Comparison of ENCODE assay signal across 21 mouse cellular contexts in the genomic region with DNA sequence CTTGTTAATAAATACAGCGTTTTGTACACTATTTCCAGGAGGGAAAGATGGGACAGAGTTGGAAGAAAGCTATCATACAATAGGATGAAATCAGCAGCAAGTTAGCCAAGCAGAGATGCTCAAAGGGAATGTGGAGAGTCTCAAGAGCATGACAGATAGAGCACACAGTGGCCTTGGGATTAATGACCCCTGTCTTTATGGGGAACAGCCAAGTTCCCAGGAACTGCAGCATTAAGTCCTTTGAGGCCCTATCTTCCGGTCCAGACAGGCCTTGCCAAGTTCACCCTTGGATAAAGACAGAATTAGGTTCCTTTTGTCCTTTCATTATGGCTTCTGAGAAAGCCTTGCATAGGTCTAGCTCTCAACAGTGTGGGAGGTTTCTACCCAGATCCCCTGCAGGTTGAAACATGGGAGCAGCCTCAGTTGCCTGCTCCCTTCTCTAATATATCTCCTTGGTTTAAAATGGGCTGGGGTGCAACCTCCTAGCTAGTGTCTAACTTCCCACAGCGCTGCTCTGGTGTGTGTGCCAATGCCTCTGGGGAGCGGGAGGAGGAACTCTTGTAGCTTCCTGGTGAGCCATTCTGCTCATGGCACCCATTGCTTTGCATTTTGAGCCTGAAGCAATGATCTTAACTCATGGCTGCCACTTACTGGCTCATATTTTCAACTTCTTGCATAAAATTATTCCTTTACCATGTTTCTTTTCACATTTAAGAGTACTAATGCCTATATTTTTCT. TPM values are rescaled to one million over a fixed set of nuclear protein-coding genes. Genes with fewer than 3 reads are reported as not detected.
A peak's percentile ranks its signal among the peaks of the same experiment; 100 is the strongest.
DNase-seq lines count a peak whose midpoint lies in the region; ATAC-seq lines count a peak whose summit lies in the region.
"Had no signal": no experiment of that assay in that cellular context is flagged by ENCODE, and none has a peak within 500 bp of the region (broad histone marks: within the 10 kb centered on the region; RNA-seq: fewer than 3 reads in every experiment).

No protein-coding gene starts in this region.

- H3K9ac ChIP-seq in kidney, embryonic 16.5 days (replicated peaks; ENCODE audit: low read length): no peak overlapping the region
- H3K9ac ChIP-seq: hindbrain, embryonic 15.5 days had no signal

- H3K4me1 ChIP-seq in kidney, embryonic 16.5 days (ENCODE audit: insufficient read depth, low read length): no peaks in the 10 kb centered on the region
- H3K4me1 ChIP-seq in forebrain, embryonic 10.5 days: no peaks in the 10 kb centered on the region
- H3K4me1 ChIP-seq: embryonic facial prominence, embryonic 10.5 days; hindbrain, embryonic 15.5 days had no signal

- 74% methylated on average over 4 of the region's 4 CpGs for WGBS in kidney, embryonic 16.5 days
- WGBS in forebrain, embryonic 10.5 days: 87% methylated on average over 4 of the region's 4 CpGs

- no peak overlapping the region for H3K4me2 ChIP-seq in kidney, embryonic 16.5 days (replicated peaks; ENCODE audit: low read depth, low read length)
- H3K4me2 ChIP-seq: heart, embryonic 11.5 days; hindbrain, embryonic 15.5 days had no signal

- H3K27me3 ChIP-seq in kidney, embryonic 16.5 days (ENCODE audit: insufficient read depth, low read length): no peaks in the 10 kb centered on the region
- H3K27me3 ChIP-seq in forebrain, embryonic 10.5 days (ENCODE audit: poor library complexity, severe bottlenecking): no peaks in the 10 kb centered on the region
- H3K27me3 ChIP-seq: hindbrain, embryonic 15.5 days had no signal

- DNase-seq in adrenal gland, postnatal 10 days: peak; percentile 5
- no peak for DNase-seq in adrenal gland, adult (ENCODE audit: inconsistent age in 2 of 2, low spot score in 1 of 2)
- DNase-seq in kidney, adult 9 months: peak; percentile 7
- peak; percentile 40 for DNase-seq in testis, postnatal 14 days (ENCODE audit: low spot score)
- DNase-seq in testis, postnatal 10 days (ENCODE audit: low spot score): no peak
- DNase-seq in ovary, postnatal 14 days (ENCODE audit: low spot score): no peak
- DNase-seq in forebrain, embryonic 10.5 days (ENCODE audit: extremely low spot score, low spot score): no peak
- DNase-seq: adrenal gland, postnatal 25 days; B cell, adult 2 months; cerebellum, adult 2 months; cerebellum, postnatal 10 days; heart, postnatal 36 days had no signal

- no peaks in the 10 kb centered on the region for H3K9me3 ChIP-seq in kidney, embryonic 16.5 days (ENCODE audit: low read length)
- no peaks in the 10 kb centered on the region for H3K9me3 ChIP-seq in forebrain, embryonic 10.5 days
- H3K9me3 ChIP-seq: embryonic facial prominence, embryonic 10.5 days; hindbrain, embryonic 15.5 days had no signal

- ATAC-seq in kidney, embryonic 16.5 days (ENCODE audit: low FRiP score, low TSS enrichment): no peak
- ATAC-seq: CD4-positive, CD25-positive, alpha-beta regulatory T cell, adult 4 months; forebrain, embryonic 14.5 days had no signal

- no peak overlapping the region for H3K27ac ChIP-seq in kidney, embryonic 16.5 days (ENCODE audit: low read length)
- no peak overlapping the region for H3K27ac ChIP-seq in forebrain, embryonic 10.5 days
- H3K27ac ChIP-seq: embryonic facial prominence, embryonic 10.5 days; hindbrain, embryonic 15.5 days had no signal

- no peak overlapping the region for H3K4me3 ChIP-seq in kidney, embryonic 16.5 days (ENCODE audit: low read length)
- H3K4me3 ChIP-seq in forebrain, embryonic 10.5 days: no peak overlapping the region
- H3K4me3 ChIP-seq: embryonic facial prominence, embryonic 10.5 days; hindbrain, embryonic 15.5 days had no signal

- no peaks in the 10 kb centered on the region for H3K36me3 ChIP-seq in kidney, embryonic 16.5 days (ENCODE audit: insufficient read depth, low read length)
- H3K36me3 ChIP-seq in forebrain, embryonic 10.5 days (replicated peaks): no peaks in the 10 kb centered on the region
- H3K36me3 ChIP-seq: embryonic facial prominence, embryonic 10.5 days; G1E; hindbrain, embryonic 15.5 days had no signal

RNA-seq across cellular contexts. Expression of a gene that starts 32.1 kb away (rescaled TPM):
- total RNA-seq in adrenal gland, postnatal 10 days (2021): not detected
- polyA plus RNA-seq in kidney, embryonic 16.5 days (2015; fragmentation: Nextera tagmentation; extraction: Ambion mirVana): not detected in 2 replicates
- polyA plus RNA-seq in forebrain, embryonic 10.5 days (2016; fragmentation: Nextera tagmentation; extraction: Ambion mirVana): not detected in 2 replicates
- total RNA-seq: adrenal gland, adult 18-20 months; adrenal gland, postnatal 25 days; G1E; heart, postnatal 36 days had no signal
- polyA plus RNA-seq: CD4-positive, CD25-positive, alpha-beta regulatory T cell, adult 4 months; cerebellum, adult 2 months; embryonic facial prominence, embryonic 10.5 days; forebrain, embryonic 14.5 days; G1E; heart, embryonic 11.5 days; hindbrain, embryonic 11.5 days; hindbrain, embryonic 15.5 days had no signal

RNA-seq across cellular contexts. Expression of a gene that starts 47.6 kb away (rescaled TPM):
- 10 to 100 TPM; 78.5 to 78.6 TPM for total RNA-seq in adrenal gland, postnatal 10 days (2021)
- 0.90 and 0.91 TPM in 2 replicates for polyA plus RNA-seq in kidney, embryonic 16.5 days (2015; fragmentation: Nextera tagmentation; extraction: Ambion mirVana)
- not detected in 2 replicates for polyA plus RNA-seq in forebrain, embryonic 10.5 days (2016; fragmentation: Nextera tagmentation; extraction: Ambion mirVana)
- total RNA-seq: G1E had no signal
- polyA plus RNA-seq: embryonic facial prominence, embryonic 10.5 days; forebrain, embryonic 14.5 days; G1E; heart, embryonic 11.5 days; hindbrain, embryonic 11.5 days had no signal

Comparison
In these comparisons a context has a peak if more than half of its experiments do, and no peak if none do; other contexts are left out.
1. DNase-seq: peak in adrenal gland, postnatal 10 days (single experiment), kidney, adult 9 months (single experiment) and testis, postnatal 14 days (single experiment); none in adrenal gland, adult (0 of 2), testis, postnatal 10 days (single experiment), ovary, postnatal 14 days (single experiment) and forebrain, embryonic 10.5 days (single experiment).